Mouse (Mus musculus): Measurements from ENCODE around the gene Fblim1. TPM values are rescaled to one million over a fixed set of nuclear protein-coding genes. Genes with fewer than 3 reads are reported as not detected.
A peak's percentile ranks its signal among the peaks of the same experiment; 100 is the strongest.
"Not testable (repeated sequence)": the region's sequence is repeated elsewhere in the genome, so short reads cannot be mapped to it uniquely, and the experiment has no call there.

Fblim1 gene
- polyA plus RNA-seq, 1 experiment from 2014 or later = 2.4 TPM

- DNase-seq (ENCODE audit: low spot score) = no peak
Measured at GRCm38 (mm10) chr4:141568966-141569365, 36.9 kb downstream of the Fblim1 start.

GRCm38 (mm10) chr4:141567174-141567573, 38.7 kb downstream of the Fblim1 start:
- DNase-seq (ENCODE audit: low spot score) = not testable (repeated sequence)

GRCm38 (mm10) chr4:141566187-141566586, 39.7 kb downstream of the Fblim1 start:
- DNase-seq (ENCODE audit: low spot score) = no peak

GRCm38 (mm10) chr4:141565325-141565724, 40.6 kb downstream of the Fblim1 start:
- no peak for DNase-seq (ENCODE audit: low spot score)

GRCm38 (mm10) chr4:141564660-141565059, 41.2 kb downstream of the Fblim1 start:
- no peak for DNase-seq (ENCODE audit: low spot score)

- no peak for DNase-seq (ENCODE audit: low spot score)
Measured at GRCm38 (mm10) chr4:141564209-141564608, 41.7 kb downstream of the Fblim1 start.

GRCm38 (mm10) chr4:141562281-141562680, 43.6 kb downstream of the Fblim1 start:
- DNase-seq (ENCODE audit: low spot score) = no peak

GRCm38 (mm10) chr4:141561331-141561919, 44.5 kb downstream of the Fblim1 start:
- DNase-seq (ENCODE audit: low spot score) = not testable (repeated sequence)

GRCm38 (mm10) chr4:141559898-141560263, 46.0 kb downstream of the Fblim1 start:
- DNase-seq (ENCODE audit: low spot score) = peak; percentile 81

GRCm38 (mm10) chr4:141559131-141559897, 46.6 kb downstream of the Fblim1 start:
- DNase-seq (ENCODE audit: low spot score) = peak; percentile 91

GRCm38 (mm10) chr4:141558658-141559057, 47.2 kb downstream of the Fblim1 start:
- DNase-seq (ENCODE audit: low spot score) = peak; percentile 66

- not testable (repeated sequence) for DNase-seq (ENCODE audit: low spot score)
Measured at GRCm38 (mm10) chr4:141556163-141556562, 49.7 kb downstream of the Fblim1 start.

- DNase-seq (ENCODE audit: low spot score) = not testable (repeated sequence)
Measured at GRCm38 (mm10) chr4:141554255-141554865, 51.5 kb downstream of the Fblim1 start.

- peak; percentile 59 for DNase-seq (ENCODE audit: low spot score)
Measured at GRCm38 (mm10) chr4:141552484-141552883, 53.4 kb downstream of the Fblim1 start.

- DNase-seq (ENCODE audit: low spot score) = no peak
Measured at GRCm38 (mm10) chr4:141547299-141547698, 58.6 kb downstream of the Fblim1 start.

- DNase-seq (ENCODE audit: low spot score) = peak; percentile 90
Measured at GRCm38 (mm10) chr4:141546334-141547200, 59.3 kb downstream of the Fblim1 start.

GRCm38 (mm10) chr4:141545743-141546333, 60.1 kb downstream of the Fblim1 start:
- peak; percentile 100 for DNase-seq (ENCODE audit: low spot score)

- DNase-seq (ENCODE audit: low spot score) = peak; percentile 36
Measured at GRCm38 (mm10) chr4:141545071-141545742, 60.7 kb downstream of the Fblim1 start.

GRCm38 (mm10) chr4:141544536-141544935, 61.4 kb downstream of the Fblim1 start:
- no peak for DNase-seq (ENCODE audit: low spot score)

GRCm38 (mm10) chr4:141543593-141543992, 62.3 kb downstream of the Fblim1 start:
- DNase-seq (ENCODE audit: low spot score) = no peak
